Mouse (Mus musculus): Measurements from ENCODE around the gene Mrpl53.

DNA sequence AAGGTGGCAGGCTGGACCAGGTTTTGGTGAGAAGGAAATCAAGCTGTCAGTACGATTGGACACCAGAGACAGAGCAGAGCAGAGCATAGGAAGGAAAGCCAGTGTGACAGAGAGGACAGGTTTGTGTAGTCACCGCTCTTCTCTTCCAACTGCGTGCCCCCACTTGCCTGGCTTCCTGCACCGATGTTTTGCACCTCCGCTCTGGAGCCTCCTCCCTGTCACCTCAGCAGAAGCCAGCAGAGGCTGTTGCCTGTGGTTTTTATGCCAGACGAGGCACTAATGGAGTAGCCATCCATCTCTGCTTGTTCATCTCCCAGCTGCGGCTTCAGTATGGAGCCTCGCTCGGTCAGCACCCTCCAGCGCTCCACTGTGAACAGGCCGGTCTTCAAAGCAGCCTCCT lies 34.0 kb downstream of the Mrpl53 start:
- TF ChIP-seq CTCF (IDR thresholded peaks at IDR 0.05; ENCODE audit: low read depth, low read length), result no peak
- no peak for TF ChIP-seq POLR2A (IDR thresholded peaks at IDR 0.05; ENCODE audit: insufficient read depth, low read length)
- TF ChIP-seq EP300 (IDR thresholded peaks at IDR 0.05; ENCODE audit: insufficient read depth, low read depth, low read length), result no peak
